Mouse (Mus musculus) ZHBTc4 (cell line): ENCODE results near the gene Actn1.

Experiments used
- DNase-seq: peaks from one replicate; pipeline ENCODE4 v3.0.0-alpha.2; 2011; ENCODE audit warnings: low read depth, low spot score

Actn1 gene

DNA sequence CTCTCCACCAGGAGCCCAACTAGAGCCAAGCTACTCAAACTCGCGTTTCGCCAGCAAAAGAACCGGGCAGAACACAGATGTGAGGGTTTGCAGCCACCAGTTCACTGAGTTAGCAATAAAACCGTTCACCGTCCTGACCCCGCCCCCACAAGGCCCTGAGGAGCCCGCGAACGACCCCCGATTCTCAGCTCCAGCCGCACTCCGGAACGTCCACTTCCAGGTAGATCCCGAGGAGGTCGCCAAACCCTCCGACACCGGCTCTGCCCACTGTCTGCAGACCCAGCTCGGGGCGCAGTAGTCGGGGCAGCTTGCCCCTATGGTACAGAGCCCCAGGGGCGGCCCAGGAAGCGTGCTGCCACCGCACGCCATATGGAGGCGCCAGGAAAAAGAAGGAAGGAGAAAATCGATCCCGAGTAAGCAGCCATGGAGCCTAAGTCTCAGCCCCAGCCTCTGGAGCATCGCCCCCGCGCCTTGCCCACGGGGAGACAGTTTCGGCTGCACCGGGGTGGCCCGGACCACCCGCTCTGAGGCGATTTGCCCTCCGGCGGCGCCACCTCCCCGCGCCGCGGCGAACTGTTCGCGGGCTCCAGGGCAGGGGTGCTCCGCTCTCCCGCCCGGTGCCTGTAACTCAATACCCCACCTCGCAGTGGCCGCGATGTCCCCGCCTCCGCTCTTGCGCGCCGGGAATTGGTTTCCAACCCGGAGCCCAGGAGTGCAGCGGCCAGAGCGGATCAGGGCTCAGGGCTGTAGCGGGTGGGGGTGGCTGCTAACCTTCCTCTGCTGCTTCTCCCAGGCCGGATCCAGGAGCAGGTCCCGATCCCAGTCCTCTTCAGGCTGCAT lies 735 bp downstream of the Actn1 start:
- DNase-seq: peak; percentile 79

DNA sequence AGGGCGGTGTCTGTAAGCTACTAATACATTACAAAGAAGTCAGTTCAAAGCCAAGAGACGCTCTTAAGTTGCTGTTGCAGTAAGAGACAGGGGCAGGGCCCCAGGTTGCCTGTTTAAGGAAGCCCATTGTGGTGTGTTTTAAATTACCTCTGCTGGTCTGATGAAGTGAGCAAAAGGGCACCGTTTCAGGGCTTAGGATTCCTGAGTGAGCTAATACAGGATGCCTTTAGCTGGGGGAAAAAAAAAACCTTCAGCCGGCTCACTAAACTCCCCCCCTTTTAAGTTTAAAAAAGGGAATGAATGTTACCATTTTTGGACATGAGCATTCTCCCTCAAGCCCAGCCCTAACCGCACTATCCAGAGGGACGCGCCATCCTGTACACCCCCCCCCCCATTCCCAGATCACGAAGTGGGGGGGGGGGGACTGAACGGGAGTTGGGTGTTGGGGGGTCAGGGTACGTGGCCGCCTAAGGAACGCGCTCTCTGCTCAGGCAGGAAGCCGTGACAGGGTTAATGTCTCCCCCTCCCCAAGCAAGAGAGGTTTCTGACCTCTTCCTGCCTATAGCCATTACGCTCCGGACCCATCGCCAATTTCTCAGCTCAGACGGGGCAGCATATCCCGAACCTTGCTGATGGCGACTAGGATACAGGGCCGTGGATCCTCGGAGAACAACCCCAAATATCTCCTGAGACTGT lies 1.5 kb downstream of the Actn1 start:
- peak; percentile 29 for DNase-seq

- no peak for DNase-seq
Observed at GRCm38 (mm10) chr12:80251978-80252377, 8.2 kb downstream of the Actn1 start.

DNA sequence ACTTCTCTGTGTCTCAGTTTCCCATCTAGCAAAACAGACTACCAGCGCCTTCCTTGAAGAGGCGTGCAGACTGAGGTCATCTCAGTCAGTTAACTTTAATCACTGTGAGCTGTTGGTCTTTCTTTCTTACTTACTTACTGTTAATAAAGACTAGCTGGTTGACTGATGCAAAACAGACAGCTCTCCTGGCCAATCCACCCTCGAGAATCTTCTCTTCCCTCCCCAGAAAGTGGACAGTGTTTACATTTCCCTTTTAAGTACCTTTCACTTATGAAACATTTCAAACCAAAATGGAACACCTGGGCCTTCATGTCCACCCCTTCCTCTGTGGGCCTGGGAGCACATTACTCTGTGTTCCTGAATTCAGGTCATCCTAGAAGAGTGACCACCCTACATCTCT lies 8.6 kb downstream of the Actn1 start:
- DNase-seq: no peak

- no peak for DNase-seq
Observed at GRCm38 (mm10) chr12:80249539-80249938, 10.6 kb downstream of the Actn1 start.

DNA sequence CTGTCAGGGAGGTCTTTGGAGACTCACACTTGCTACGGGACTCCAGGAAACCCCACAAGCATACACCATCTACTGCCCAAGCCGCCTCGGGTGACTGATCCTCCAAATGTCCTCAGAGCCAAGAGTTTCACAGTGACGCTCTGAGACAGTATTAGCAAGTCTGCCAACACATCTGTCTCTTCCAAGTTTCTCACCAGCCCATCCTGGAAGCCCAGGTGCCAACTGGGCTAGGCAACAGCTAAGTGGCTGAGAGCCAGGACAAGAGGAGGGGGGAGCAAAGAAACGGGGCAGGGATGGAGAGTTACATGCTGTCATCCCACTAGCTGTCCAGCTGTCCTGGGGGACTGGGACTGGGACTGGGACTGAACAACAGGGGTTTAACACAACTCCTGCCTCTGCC lies 13.1 kb downstream of the Actn1 start:
- no peak for DNase-seq

DNA sequence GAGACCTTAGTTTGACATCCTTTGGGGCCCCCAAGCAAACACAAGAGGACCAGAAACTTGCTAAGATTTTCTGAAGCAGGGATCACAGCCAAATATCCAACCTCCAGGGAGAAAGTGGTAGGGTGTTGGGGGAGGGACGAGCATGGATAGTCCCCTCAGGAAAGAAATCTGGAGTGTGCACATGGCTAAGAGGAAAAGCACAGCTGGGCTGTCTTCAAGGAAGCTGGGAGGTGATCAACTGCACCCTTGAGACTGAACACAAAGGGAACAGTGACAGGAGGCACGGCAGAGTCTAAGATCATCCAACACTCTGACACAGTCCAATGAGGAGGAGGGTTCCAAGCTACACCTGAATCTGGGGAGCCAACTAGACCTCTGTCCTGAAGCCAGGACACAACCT lies 13.7 kb downstream of the Actn1 start:
- DNase-seq: no peak

DNA sequence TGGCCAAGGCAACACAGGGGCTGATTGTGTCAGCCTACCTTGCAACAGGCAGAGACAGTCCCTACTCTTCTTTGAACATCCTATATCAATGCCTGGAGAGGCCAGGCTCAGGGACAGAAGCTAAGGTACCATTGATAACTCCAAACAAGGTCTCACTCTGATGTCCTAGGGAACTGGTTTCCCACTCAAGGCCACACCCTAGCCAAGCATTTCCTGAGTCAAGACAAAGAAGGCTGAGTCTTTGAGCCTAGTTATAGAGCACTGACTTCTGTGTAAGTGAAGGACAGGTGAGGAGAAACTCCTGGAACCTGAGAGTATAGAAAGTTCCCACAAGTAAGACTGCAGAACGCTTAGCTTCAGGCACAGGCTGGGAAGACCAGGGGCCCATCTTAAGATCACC lies 15.4 kb downstream of the Actn1 start:
- peak; percentile 52 for DNase-seq

GRCm38 (mm10) chr12:80244127-80244526 lies 16.0 kb downstream of the Actn1 start:
- DNase-seq: no peak

DNA sequence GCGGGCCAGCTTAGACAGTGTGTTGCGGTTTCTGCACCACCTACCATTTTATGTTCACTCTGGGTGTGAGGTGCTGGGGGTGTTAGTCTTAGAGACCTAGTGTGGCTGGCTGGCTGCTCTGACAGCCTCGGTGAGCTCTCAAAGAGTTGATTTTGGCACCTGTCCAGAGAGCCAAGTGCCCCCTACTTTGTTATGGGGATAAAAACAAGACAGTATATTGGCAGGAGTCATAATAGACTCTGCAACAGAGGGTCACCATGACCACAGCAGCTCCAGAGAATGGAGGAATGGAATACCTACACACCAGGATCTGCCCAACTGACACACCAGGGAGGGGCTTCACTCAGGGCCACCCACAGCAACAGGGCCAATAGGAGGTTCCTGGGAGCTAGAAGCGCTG lies 16.8 kb downstream of the Actn1 start:
- DNase-seq: peak; percentile 41

- no peak for DNase-seq
Observed at GRCm38 (mm10) chr12:80239445-80239844, 20.7 kb downstream of the Actn1 start.

GRCm38 (mm10) chr12:80238523-80238922 lies 21.6 kb downstream of the Actn1 start:
- no peak for DNase-seq

GRCm38 (mm10) chr12:80235295-80235694 lies 24.9 kb downstream of the Actn1 start:
- no peak for DNase-seq

GRCm38 (mm10) chr12:80234226-80234625 lies 25.9 kb downstream of the Actn1 start:
- no peak for DNase-seq

DNA sequence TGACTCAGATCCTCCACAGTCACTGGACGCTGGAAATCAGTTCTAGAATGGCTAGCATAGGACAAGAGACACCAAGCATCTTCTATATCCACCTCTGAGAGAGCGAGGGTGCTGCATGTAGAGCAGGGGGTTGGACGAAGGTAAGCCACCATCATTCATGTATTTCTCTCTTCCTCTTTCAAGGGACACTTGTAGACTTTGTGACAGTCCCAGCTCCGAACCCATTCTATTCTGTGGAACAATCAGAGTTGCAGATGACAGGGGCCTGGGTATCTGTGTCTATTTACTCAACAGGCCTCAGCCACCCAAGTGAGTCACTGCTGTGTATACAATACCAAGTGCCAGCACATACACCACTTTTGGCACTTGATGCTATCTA lies 27.3 kb downstream of the Actn1 start:
- no peak for DNase-seq

DNA sequence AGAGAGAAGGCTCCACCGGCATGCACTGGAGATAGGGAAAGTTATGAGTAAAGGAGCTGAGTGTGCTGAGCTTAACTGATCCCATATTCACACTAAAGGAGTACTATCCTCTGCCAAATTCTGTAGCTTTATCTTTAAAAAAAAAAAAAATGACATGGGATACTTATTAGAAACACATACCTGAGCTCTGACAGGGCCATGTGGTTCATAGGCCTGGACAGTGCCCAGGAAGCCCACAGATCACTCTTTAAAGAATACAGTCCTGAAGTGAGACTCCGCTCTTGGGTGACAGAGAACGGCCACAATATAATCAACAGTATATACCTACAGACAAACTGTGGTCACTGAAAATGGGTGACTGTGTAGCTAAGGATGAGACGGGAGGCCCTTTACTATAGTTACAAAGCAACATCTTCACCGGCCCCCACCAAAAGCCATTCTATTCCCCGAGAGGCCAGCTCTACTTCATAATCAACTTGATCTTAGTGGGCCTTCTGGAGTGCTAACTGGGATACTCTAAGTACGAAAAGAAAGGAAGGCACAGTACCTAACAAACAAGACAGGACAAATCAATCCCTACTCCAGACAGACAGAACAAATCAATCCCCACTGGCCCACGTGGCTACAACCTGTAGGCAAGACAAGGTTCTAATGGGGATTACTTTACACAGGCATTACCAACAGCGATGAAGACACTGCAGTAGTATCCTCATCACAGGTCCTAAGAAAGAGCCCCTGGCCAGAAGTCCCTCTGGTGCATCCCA lies 27.9 kb downstream of the Actn1 start:
- DNase-seq: no peak

DNA sequence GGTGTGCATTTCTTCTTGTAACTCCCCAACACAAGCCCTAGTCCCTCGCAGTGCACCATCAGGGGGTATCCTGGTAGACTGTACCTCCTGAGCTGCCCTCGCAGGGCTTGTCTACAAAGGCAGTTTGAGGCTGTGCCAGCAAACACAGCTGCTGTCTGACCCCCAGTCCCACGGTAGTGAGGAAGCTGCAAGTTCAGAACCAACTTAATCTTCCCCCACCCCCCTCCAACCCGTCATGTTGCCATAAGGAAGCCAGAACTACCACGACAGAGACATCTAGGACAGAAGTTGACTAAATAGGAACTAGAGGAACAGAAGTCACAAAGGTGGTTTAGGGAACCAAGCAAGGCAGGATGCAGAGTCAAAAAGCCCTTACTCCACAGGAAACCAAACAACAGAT lies 28.9 kb downstream of the Actn1 start:
- DNase-seq: no peak

DNA sequence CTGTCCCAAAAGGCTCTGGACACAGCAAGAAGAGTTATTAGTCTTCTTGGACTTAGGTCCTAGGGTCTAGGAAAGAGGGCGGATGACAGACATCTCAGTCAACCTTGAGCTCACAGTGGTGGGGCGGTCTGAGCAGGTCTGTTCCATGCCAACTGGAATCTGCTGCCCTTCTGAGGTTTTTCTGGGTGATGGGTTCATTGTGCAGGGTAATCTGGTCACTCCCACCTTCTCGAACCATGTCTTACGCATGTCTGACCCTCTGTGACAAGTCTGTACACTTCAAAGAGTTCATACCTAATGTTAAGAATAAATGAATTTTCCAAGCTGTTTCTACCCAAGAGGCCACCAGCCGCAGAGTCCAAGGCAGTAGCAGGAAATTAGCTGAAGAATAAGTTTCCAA lies 29.3 kb downstream of the Actn1 start:
- no peak for DNase-seq

GRCm38 (mm10) chr12:80230111-80230700 lies 30.0 kb downstream of the Actn1 start:
- DNase-seq: no peak

DNA sequence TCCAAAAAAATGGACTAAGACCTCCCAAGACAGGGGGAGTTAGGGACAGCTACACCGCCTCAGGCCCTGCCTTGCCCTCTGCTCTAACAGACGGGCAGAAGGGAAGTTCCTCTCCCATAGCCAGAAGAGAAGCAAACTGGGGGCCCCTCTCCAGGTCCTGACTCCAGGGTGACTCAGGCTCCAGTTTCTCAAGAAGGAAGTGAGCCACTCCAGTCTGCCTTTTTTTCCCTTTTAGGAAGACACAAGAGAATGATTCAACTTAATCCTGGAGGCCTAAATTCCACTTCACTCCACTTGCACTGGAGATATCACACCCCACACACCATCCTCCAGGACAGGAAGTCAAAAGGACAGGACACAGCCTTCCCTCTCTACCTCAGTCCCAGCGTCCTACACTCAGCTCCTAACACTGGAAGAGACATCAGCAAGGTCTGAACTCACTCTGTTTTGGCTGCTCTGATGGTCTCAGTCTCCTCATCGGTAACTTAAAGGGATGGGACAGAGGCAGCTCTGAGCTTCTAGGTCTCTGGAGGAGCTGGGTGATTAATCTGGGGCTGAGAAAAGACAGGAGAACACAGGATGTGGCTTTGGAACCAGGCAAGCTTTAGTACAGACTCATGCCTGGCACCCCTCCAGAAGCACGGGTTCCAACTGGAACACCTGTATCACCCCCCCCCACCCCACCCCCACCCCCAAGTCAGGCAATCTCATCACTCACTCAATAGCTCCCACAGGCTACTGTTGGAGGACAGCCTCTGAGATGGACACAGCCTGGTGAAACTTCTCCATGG lies 31.0 kb downstream of the Actn1 start:
- DNase-seq: no peak

DNA sequence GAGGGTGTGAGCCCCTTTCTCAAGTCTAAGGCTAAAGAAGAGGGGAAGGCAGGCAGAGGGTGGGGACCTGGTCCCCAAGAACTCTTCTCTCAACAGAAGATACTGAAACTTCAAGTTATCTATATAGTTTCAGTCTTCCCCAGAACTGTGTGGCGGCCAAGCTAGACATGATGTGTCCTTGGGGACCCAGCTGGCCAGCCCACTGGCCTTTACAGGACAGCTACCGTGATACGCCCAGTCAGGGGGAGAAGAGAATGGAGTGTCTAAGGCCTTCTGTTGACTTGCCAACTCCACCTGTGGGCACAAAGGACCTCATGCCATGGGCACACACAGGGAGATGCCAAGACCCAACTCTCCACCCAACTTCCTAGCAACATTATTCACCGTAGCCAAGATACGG lies 31.8 kb downstream of the Actn1 start:
- no peak for DNase-seq
